Mouse (Mus musculus): ENCODE measurements at regions not wholly inside any gene's neighbourhood (a gene's known extent, or its start where the extent isn't known, plus 50 kb on each side); places are given as distances from the start of the nearest gene placed in this dataset.

GRCm38 (mm10) chr9:122055820-122056550 is 59.1 kb upstream of the Pomgnt2 start:
- TF ChIP-seq CTCF (IDR thresholded peaks at IDR 0.05; ENCODE audit: low read depth) (no peak), EP300 (IDR thresholded peaks at IDR 0.05; ENCODE audit: low read depth) (no peak)

All from heart, postnatal 0 days (tissue).